Mouse (Mus musculus) lung, adult 2 months (tissue): Measurements from ENCODE around the gene Sufu.

Experiments used
- CTCF ChIP-seq: fragments of 200-500 bp; IDR thresholded peaks from 2 replicates; pipeline ENCODE4 v1.5.1; 2011; ENCODE audit warnings: mild to moderate bottlenecking, low read length, control low read depth; ENCODE audit not compliant: insufficient read depth
- POLR2A ChIP-seq: fragments of 200-500 bp; IDR thresholded peaks from 2 replicates; pipeline ENCODE4 v1.6.1; 2011; ENCODE audit warnings: low read depth, mild to moderate bottlenecking, control low read depth, low read length, borderline replicate concordance; ENCODE audit errors: extremely low read depth

- TF ChIP-seq CTCF (no peak), POLR2A (no peak)
These were observed 14.4 kb upstream of the Sufu start for GRCm38 (mm10) chr19:46382275-46382674.
